Mouse (Mus musculus): ENCODE measurements around the gene Sppl2b.

DNA sequence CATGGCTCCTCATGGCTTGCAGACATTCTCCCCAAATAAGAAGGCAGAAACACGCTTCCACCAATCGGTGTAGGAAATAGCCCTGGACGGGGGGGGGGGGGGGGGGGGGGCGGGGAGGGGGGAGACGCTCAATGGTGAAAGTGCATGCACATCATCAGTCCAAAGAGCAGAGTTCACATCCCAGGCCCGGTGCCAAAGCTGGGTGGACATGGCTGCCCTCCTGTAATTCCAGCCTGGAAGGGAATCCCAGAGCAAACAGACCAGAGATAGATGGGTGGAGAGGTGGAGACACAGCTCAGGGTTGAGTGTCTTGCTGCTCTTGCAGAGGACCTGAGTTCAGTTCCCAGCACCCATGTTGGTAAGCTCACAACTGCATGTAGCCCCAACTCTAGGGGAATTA is 15.9 kb downstream of the Sppl2b start:
- no peak for TF ChIP-seq CTCF (IDR thresholded peaks at IDR 0.05; ENCODE audit: low read depth)
- no peak for TF ChIP-seq EP300 (IDR thresholded peaks at IDR 0.05; ENCODE audit: low read depth)

Data from liver, postnatal 0 days (tissue).